Mouse (Mus musculus) cerebellum, adult 9-10 months (tissue): ENCODE data around the gene Tmprss11g.

Source experiments
- DNase-seq: peaks from one replicate; pipeline ENCODE4 v3.0.0; 2022

The Tmprss11g gene

GRCm38 (mm10) chr5:86518500-86518899 lies at the start of gene Tmprss11g:
Gene Tmprss11g (minus strand): TSS chr5:86518600.
- DNase-seq, result no peak

GRCm38 (mm10) chr5:86546693-86547092 lies 28.3 kb upstream of the Tmprss11g start:
- no peak for DNase-seq

- no peak for DNase-seq
Observed at GRCm38 (mm10) chr5:86540601-86541000, 22.2 kb upstream of the Tmprss11g start.

- no peak for DNase-seq
Observed at GRCm38 (mm10) chr5:86528725-86529124, 10.3 kb upstream of the Tmprss11g start.

GRCm38 (mm10) chr5:86511538-86511937 lies 6.9 kb downstream of the Tmprss11g start:
- DNase-seq, result no peak

GRCm38 (mm10) chr5:86493453-86493852 lies 24.9 kb downstream of the Tmprss11g start:
- DNase-seq, result peak; percentile 50

- DNase-seq, result peak; percentile 20
Observed at GRCm38 (mm10) chr5:86482562-86482961, 35.8 kb downstream of the Tmprss11g start.

GRCm38 (mm10) chr5:86482031-86482430 lies 36.4 kb downstream of the Tmprss11g start:
- DNase-seq, result no peak

- no peak for DNase-seq
Observed at GRCm38 (mm10) chr5:86473859-86474258, 44.5 kb downstream of the Tmprss11g start.

- DNase-seq, result no peak
Observed at GRCm38 (mm10) chr5:86468890-86469289, 49.5 kb downstream of the Tmprss11g start, which contains the start of gene Tmprss11a. Gene Tmprss11a (minus strand): TSS chr5:86468990.

GRCm38 (mm10) chr5:86439306-86439705 lies 79.1 kb downstream of the Tmprss11g start:
- no peak for DNase-seq

- no peak for DNase-seq
Observed at GRCm38 (mm10) chr5:86438548-86438947, 79.9 kb downstream of the Tmprss11g start.
